Mouse (Mus musculus): ENCODE measurements at regions not wholly inside any gene's neighbourhood (a gene's known extent, or its start where the extent isn't known, plus 50 kb on each side); places are given as distances from the start of the nearest gene placed in this dataset.

DNA sequence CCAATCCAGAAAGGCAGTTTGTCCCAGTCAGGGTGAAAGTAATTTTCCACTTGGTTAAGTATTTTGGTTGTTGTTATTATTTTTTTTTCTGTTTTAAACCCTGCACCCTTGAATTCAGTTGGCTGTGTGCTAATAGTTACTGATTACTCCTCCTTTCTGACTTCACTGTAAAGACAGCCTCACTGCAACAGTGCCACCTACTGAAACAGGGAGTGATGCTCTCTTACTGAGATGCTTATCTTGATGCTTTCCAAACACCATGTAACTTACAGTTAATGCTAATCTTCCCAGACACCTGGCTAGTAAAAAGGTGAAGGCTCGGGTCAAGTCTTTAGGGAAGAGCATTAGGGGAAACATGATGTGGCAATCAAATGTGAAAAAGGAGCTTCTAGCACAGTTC, 294.9 kb downstream of the Pax1 start:
- Histone ChIP-seq H3K4me1 (ENCODE audit: control insufficient read depth, insufficient read depth, low read length) (no peaks in the 10 kb centered on the region), H3K27ac (replicated peaks; ENCODE audit: low read depth, low read length) (no peak overlapping the region), H3K27me3 (ENCODE audit: control insufficient read depth, insufficient read depth, low read length) (no peaks in the 10 kb centered on the region), H3K4me2 (ENCODE audit: low read length) (no peak overlapping the region), H3K4me3 (replicated peaks; ENCODE audit: low read depth, low read length) (no peak overlapping the region), H3K36me3 (ENCODE audit: control insufficient read depth, insufficient read depth, low read length) (no peaks in the 10 kb centered on the region), H3K9ac (replicated peaks; ENCODE audit: low read length) (no peak overlapping the region), H3K9me3 (ENCODE audit: control insufficient read depth, low read length) (no peaks in the 10 kb centered on the region)
- DNase-seq, result peak; percentile 62
- no peak for ATAC-seq (ENCODE audit: low FRiP score, low TSS enrichment)
- 34% methylated on average over 1 of the region's 1 CpGs for WGBS

- no peak overlapping the region for H3K9ac ChIP-seq (replicated peaks; ENCODE audit: low read length)
- H3K4me2 ChIP-seq (ENCODE audit: low read length), result no peak overlapping the region
- H3K27me3 ChIP-seq (ENCODE audit: control insufficient read depth, insufficient read depth, low read length), result no peaks in the 10 kb centered on the region
- no peak for DNase-seq
- no peaks in the 10 kb centered on the region for H3K4me1 ChIP-seq (ENCODE audit: control insufficient read depth, insufficient read depth, low read length)
- no peaks in the 10 kb centered on the region for H3K9me3 ChIP-seq (ENCODE audit: control insufficient read depth, low read length)
- WGBS, result 56% methylated on average over 3 of the region's 3 CpGs
- H3K36me3 ChIP-seq (ENCODE audit: control insufficient read depth, insufficient read depth, low read length), result no peaks in the 10 kb centered on the region
- no peak overlapping the region for H3K4me3 ChIP-seq (replicated peaks; ENCODE audit: low read depth, low read length)
- no peak overlapping the region for H3K27ac ChIP-seq (replicated peaks; ENCODE audit: low read depth, low read length)
- no peak for ATAC-seq (ENCODE audit: low FRiP score, low TSS enrichment)
Measured at GRCm38 (mm10) chr2:147650229-147650628, 288.5 kb downstream of the Pax1 start.

GRCm38 (mm10) chr2:147647972-147648371, 286.2 kb downstream of the Pax1 start:
- ATAC-seq (ENCODE audit: low FRiP score, low TSS enrichment) (no peak), DNase-seq (no peak)
- no peak overlapping the region for H3K27ac ChIP-seq (replicated peaks; ENCODE audit: low read depth, low read length)
- no peaks in the 10 kb centered on the region for H3K36me3 ChIP-seq (ENCODE audit: control insufficient read depth, insufficient read depth, low read length)
- 91% methylated on average over 8 of the region's 8 CpGs for WGBS
- H3K4me2 ChIP-seq (ENCODE audit: low read length), result no peak overlapping the region
- H3K27me3 ChIP-seq (ENCODE audit: control insufficient read depth, insufficient read depth, low read length), result no peaks in the 10 kb centered on the region
- no peak overlapping the region for H3K9ac ChIP-seq (replicated peaks; ENCODE audit: low read length)
- no peak overlapping the region for H3K4me3 ChIP-seq (replicated peaks; ENCODE audit: low read depth, low read length)
- H3K4me1 ChIP-seq (ENCODE audit: control insufficient read depth, insufficient read depth, low read length), result no peaks in the 10 kb centered on the region
- no peaks in the 10 kb centered on the region for H3K9me3 ChIP-seq (ENCODE audit: control insufficient read depth, low read length)

DNA sequence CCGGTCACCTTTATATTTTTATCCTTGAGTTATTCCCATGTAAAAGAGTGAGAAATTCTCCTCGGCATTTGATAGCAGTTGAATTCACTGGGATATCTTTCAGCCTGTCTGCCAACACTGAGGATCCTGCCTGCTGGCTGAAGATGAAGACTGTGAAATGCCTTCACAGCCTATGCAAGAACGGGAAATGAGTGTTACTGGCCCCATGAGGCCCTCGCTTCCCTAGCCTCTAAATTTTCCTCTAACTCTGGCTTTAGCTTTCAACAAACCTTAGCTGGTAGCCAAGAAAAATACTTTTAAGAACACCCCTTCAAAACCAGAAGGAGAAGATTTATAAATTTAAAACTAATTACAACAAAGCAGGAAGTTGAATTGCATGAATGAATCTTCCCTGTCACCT, 285.8 kb downstream of the Pax1 start:
- no peaks in the 10 kb centered on the region for H3K36me3 ChIP-seq (ENCODE audit: control insufficient read depth, insufficient read depth, low read length)
- H3K27ac ChIP-seq (replicated peaks; ENCODE audit: low read depth, low read length), result no peak overlapping the region
- H3K27me3 ChIP-seq (ENCODE audit: control insufficient read depth, insufficient read depth, low read length), result no peaks in the 10 kb centered on the region
- H3K4me2 ChIP-seq (ENCODE audit: low read length), result no peak overlapping the region
- no peaks in the 10 kb centered on the region for H3K4me1 ChIP-seq (ENCODE audit: control insufficient read depth, insufficient read depth, low read length)
- no peak overlapping the region for H3K4me3 ChIP-seq (replicated peaks; ENCODE audit: low read depth, low read length)
- WGBS, result 88% methylated on average over 4 of the region's 4 CpGs
- DNase-seq (no peak), ATAC-seq (ENCODE audit: low FRiP score, low TSS enrichment) (no peak)
- no peak overlapping the region for H3K9ac ChIP-seq (replicated peaks; ENCODE audit: low read length)
- H3K9me3 ChIP-seq (ENCODE audit: control insufficient read depth, low read length), result no peaks in the 10 kb centered on the region

DNA sequence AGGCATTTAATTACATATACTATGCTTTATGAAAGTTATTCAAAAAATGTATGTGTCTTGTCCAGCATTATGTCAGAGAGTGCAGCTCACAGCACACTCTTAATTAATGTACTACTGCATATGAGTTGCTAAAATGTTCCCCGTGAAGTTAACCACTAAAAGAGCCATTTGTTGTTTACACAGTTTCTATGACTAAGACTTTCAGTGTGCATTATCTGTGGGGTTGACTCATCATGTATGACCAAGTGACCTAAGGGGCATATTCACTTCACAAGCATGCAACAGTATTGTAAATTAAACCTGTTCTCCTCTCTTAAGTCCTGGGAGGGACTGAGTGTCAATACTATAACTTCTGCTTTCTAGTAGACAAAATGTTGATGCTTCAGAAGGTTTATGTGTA, 276.2 kb downstream of the Pax1 start:
- WGBS, result 83% methylated on average over 1 of the region's 1 CpGs
- H3K27me3 ChIP-seq (ENCODE audit: control insufficient read depth, insufficient read depth, low read length), result no peaks in the 10 kb centered on the region
- ATAC-seq (ENCODE audit: low FRiP score, low TSS enrichment) (no peak), DNase-seq (no peak)
- H3K4me3 ChIP-seq (replicated peaks; ENCODE audit: low read depth, low read length), result no peak overlapping the region
- H3K4me1 ChIP-seq (ENCODE audit: control insufficient read depth, insufficient read depth, low read length), result 0 out of 2 replicates have a peak, but pooled peaks cover under 1% of the 10 kb centered on the region
- H3K9me3 ChIP-seq (ENCODE audit: control insufficient read depth, low read length), result no peaks in the 10 kb centered on the region
- H3K27ac ChIP-seq (replicated peaks; ENCODE audit: low read depth, low read length), result no peak overlapping the region
- H3K36me3 ChIP-seq (ENCODE audit: control insufficient read depth, insufficient read depth, low read length), result no peaks in the 10 kb centered on the region
- H3K4me2 ChIP-seq (ENCODE audit: low read length), result no peak overlapping the region
- H3K9ac ChIP-seq (replicated peaks; ENCODE audit: low read length), result no peak overlapping the region

DNA sequence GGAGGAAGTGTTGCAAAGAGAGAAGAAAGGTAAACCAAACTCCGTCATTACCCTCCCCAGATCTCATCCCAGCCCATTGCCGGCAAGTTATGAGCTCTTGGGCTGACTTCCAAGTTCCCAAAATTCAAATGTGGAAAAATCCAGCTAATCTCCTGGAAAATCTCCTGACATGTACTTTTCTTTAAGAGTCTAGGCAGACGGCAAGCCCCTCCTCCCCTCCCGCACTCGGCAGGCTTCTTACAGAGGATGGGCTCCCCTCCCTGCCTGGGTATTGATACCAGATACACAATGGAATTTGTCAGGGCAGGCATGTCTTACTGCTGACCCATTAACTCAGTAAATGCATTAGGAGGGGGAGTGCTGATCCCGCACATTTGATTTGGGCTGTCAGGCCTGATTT, 271.0 kb downstream of the Pax1 start:
- no peak overlapping the region for H3K9ac ChIP-seq (replicated peaks; ENCODE audit: low read length)
- H3K4me3 ChIP-seq (replicated peaks; ENCODE audit: low read depth, low read length), result no peak overlapping the region
- H3K27ac ChIP-seq (replicated peaks; ENCODE audit: low read depth, low read length), result no peak overlapping the region
- ATAC-seq (ENCODE audit: low FRiP score, low TSS enrichment), result 0 out of 2 replicates have a peak, but pooled peaks have one; percentile 53
- no peaks in the 10 kb centered on the region for H3K9me3 ChIP-seq (ENCODE audit: control insufficient read depth, low read length)
- no peaks in the 10 kb centered on the region for H3K27me3 ChIP-seq (ENCODE audit: control insufficient read depth, insufficient read depth, low read length)
- WGBS, result 23% methylated on average over 6 of the region's 6 CpGs
- peak; percentile 6 for DNase-seq
- no peak overlapping the region for H3K4me2 ChIP-seq (ENCODE audit: low read length)
- no peaks in the 10 kb centered on the region for H3K36me3 ChIP-seq (ENCODE audit: control insufficient read depth, insufficient read depth, low read length)
- H3K4me1 ChIP-seq (ENCODE audit: control insufficient read depth, insufficient read depth, low read length), result 0 out of 2 replicates have a peak, but pooled peaks cover 3% of the 10 kb centered on the region

- H3K4me2 ChIP-seq (ENCODE audit: low read length), result no peak overlapping the region
- no peaks in the 10 kb centered on the region for H3K36me3 ChIP-seq (ENCODE audit: control insufficient read depth, insufficient read depth, low read length)
- no peak overlapping the region for H3K9ac ChIP-seq (replicated peaks; ENCODE audit: low read length)
- no peak overlapping the region for H3K4me3 ChIP-seq (replicated peaks; ENCODE audit: low read depth, low read length)
- H3K4me1 ChIP-seq (ENCODE audit: control insufficient read depth, insufficient read depth, low read length), result 0 out of 2 replicates have a peak, but pooled peaks cover 3% of the 10 kb centered on the region
- no peaks in the 10 kb centered on the region for H3K9me3 ChIP-seq (ENCODE audit: control insufficient read depth, low read length)
- DNase-seq, result no peak
- H3K27ac ChIP-seq (replicated peaks; ENCODE audit: low read depth, low read length), result no peak overlapping the region
- no peaks in the 10 kb centered on the region for H3K27me3 ChIP-seq (ENCODE audit: control insufficient read depth, insufficient read depth, low read length)
- ATAC-seq (ENCODE audit: low FRiP score, low TSS enrichment), result no peak
- 89% methylated on average over 3 of the region's 3 CpGs for WGBS
Measured at GRCm38 (mm10) chr2:147629716-147630115, 268.0 kb downstream of the Pax1 start.

- Histone ChIP-seq H3K36me3 (ENCODE audit: control insufficient read depth, insufficient read depth, low read length) (no peaks in the 10 kb centered on the region), H3K9me3 (ENCODE audit: control insufficient read depth, low read length) (no peaks in the 10 kb centered on the region), H3K4me3 (replicated peaks; ENCODE audit: low read depth, low read length) (no peak overlapping the region), H3K9ac (replicated peaks; ENCODE audit: low read length) (no peak overlapping the region), H3K4me1 (ENCODE audit: control insufficient read depth, insufficient read depth, low read length) (no peaks in the 10 kb centered on the region), H3K27me3 (ENCODE audit: control insufficient read depth, insufficient read depth, low read length) (no peaks in the 10 kb centered on the region), H3K27ac (replicated peaks; ENCODE audit: low read depth, low read length) (no peak overlapping the region), H3K4me2 (ENCODE audit: low read length) (no peak overlapping the region)
- WGBS, result 74% methylated on average over 5 of the region's 5 CpGs
- DNase-seq (no peak), ATAC-seq (ENCODE audit: low FRiP score, low TSS enrichment) (no peak)
Measured at GRCm38 (mm10) chr2:147627096-147627495, 265.4 kb downstream of the Pax1 start.

GRCm38 (mm10) chr2:147623116-147623515, 261.4 kb downstream of the Pax1 start:
- Histone ChIP-seq H3K9ac (replicated peaks; ENCODE audit: low read length) (no peak overlapping the region), H3K36me3 (ENCODE audit: control insufficient read depth, insufficient read depth, low read length) (no peaks in the 10 kb centered on the region), H3K27me3 (ENCODE audit: control insufficient read depth, insufficient read depth, low read length) (no peaks in the 10 kb centered on the region), H3K4me3 (replicated peaks; ENCODE audit: low read depth, low read length) (no peak overlapping the region), H3K4me1 (ENCODE audit: control insufficient read depth, insufficient read depth, low read length) (no peaks in the 10 kb centered on the region), H3K9me3 (ENCODE audit: control insufficient read depth, low read length) (no peaks in the 10 kb centered on the region), H3K4me2 (ENCODE audit: low read length) (no peak overlapping the region), H3K27ac (replicated peaks; ENCODE audit: low read depth, low read length) (no peak overlapping the region)
- WGBS, result 85% methylated on average over 4 of the region's 4 CpGs
- ATAC-seq (ENCODE audit: low FRiP score, low TSS enrichment) (no peak), DNase-seq (no peak)
